Mouse (Mus musculus): ENCODE data around the gene Slc10a4.
"Not testable (repeated sequence)": the region's sequence is repeated elsewhere in the genome, so short reads cannot be mapped to it uniquely, and the experiment has no call there.

Gene Slc10a4

DNA sequence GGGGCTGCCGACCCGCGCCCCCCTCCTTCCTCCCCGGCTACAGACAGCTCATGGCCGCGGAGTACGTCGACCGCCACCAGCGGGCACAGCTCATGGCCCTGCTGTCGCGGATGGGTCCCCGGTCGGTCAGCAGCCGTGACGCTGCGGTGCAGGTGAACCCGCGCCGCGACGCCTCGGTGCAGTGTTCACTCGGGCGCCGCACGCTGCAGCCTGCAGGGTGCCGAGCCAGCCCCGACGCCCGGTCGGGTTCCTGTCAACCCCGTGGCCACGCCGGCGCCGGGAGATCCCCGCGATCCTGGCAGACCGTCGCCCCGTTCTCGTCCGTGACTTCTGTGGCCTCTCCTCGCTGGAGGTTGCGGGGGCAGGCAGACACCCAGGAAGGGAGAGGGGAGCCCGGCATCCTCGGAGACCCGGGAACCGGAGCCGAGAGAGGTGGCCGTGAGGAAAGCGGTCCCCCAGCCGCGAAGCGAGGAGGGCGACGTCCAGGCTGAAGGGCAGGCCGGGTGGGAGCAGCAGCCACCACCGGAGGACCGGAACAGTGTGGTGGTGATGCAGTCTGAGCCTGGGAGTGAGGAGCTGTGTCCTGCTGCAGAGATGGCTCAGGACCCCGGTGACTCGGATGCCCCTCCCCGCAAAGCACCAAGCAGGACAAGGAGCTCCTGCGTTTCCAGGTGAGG, 7.1 kb downstream of the Slc10a4 start:
- not testable (repeated sequence) for DNase-seq (ENCODE audit: low spot score in 2 of 2)

DNA sequence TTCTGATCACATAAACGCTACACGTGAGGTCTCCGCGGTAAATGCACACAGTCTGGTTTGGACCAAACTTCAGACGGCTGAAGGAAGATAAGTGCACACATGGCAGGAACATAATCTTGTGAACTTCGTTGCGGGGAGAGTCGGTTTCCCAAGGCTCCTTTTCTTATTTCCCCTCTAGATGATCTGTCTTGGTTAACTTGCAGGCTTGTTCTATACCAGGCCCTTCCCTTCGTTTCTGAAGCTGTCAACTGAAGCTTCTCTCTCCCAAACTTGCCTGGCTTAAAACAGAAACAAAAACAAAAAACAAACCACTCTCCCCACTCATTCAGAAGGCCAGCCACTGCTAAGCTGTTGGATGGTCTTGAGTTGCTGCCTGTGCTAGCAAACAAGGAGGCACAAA, 8.1 kb downstream of the Slc10a4 start:
- no peak for DNase-seq (ENCODE audit: low spot score in 2 of 2)

DNA sequence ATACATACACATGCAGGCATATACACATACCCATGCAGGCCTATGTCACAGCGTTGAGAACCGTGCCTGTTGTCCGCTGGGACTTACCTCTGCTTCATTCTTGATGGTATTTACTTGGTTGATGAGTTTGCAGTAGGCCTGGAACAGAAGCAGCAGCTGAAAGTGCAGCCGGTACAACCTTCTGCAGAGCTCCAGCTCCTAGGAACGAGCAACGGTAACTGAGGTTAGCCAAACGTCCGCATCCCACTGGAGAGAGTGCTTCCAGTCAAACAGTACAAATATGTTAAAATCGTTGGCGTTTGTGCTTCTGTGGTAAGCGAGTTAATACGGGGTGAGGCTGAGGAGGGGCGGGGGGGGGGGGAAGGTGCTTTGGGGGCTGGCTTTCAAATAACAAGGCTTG, 17.1 kb downstream of the Slc10a4 start:
- no peak for DNase-seq (ENCODE audit: low spot score in 2 of 2)

DNA sequence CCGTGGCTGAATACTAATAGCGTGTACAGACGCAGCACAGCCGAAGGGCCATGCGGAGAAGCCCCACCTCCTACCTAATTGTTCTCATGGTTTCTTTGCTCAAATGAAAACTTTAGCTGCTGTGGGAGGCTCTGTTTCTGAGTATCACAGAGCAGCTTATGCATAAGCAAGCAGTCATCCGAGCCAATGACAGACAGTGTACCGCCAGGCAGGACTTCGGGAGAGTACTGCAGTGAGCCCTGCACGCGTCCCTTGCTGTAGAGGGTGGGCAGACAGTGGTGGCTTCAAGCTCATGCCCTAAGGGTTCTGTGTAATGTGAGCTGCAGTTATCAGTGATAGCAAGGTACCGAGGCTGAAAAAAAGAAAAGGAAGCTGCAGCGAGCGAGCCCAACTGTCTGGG, 22.0 kb downstream of the Slc10a4 start:
- DNase-seq (ENCODE audit: low spot score in 2 of 2) = no peak

DNA sequence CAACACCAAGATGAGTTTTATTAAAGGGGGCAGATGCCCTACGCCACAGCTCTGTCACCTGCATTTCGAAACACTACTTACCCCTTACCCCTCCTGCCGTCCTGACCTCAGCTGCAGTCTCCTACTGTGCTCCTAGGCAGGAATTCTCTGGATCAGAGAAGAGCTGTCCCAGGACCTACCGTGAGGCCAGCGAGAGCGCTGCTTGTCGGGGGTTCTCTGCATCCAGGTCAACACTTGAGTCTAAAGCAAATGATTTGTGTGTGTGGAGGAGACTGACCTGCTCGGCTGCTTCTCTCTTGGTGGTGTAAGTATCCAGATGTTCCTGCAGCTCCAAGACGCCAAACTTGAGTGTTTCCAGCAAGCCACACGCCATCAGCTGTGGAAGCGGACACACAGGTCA, 25.8 kb downstream of the Slc10a4 start:
- DNase-seq (ENCODE audit: low spot score in 2 of 2) = no peak

DNA sequence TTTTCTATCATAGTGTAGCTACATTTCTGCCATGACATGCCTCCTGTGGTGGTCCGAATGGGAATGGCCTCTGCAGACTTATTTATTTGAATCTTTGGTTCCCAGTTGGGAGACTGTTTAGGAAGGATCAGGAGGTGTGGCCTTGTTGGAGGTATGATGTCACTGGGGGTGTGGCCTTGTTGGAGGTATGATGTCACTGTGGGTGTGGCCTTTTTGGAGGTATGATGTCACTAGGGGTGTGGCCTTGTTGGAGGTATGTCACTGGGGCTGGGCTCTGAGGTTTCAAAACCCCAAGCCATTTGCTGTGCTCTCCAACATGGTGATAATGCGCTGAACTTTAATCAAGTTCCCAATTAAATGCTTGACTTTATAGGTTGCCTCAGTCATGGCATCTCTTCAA, 37.4 kb downstream of the Slc10a4 start:
- no peak for DNase-seq (ENCODE audit: low spot score in 2 of 2)

DNA sequence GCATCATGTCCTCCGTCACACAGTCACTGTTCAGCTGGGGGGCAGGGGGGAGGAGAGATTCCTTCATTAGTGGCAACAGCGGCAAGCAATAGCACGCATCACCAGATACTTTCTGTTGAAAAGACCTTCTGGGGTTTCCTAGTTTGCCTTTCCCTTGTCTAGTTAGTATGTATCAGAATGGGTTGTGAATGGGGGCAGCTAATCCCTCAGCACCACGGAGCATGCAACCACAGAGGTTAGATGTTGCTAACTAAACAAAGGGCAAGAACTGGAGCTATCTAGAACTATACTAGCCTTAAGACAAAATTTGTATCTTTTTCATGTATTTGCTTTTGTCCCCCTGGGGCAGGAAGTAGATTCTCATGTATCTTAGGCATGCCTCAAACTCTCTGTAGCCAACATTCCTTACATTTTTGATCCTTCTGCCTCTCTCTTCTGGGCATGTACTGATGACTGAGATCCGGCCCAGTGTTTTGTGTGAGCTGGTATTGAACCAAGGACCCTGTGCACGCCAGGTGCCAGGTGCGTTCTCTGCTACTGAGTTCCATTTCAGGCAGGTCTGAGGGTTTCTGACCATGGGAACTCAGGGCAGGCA, 41.1 kb downstream of the Slc10a4 start:
- no peak for DNase-seq (ENCODE audit: low spot score in 2 of 2)

DNA sequence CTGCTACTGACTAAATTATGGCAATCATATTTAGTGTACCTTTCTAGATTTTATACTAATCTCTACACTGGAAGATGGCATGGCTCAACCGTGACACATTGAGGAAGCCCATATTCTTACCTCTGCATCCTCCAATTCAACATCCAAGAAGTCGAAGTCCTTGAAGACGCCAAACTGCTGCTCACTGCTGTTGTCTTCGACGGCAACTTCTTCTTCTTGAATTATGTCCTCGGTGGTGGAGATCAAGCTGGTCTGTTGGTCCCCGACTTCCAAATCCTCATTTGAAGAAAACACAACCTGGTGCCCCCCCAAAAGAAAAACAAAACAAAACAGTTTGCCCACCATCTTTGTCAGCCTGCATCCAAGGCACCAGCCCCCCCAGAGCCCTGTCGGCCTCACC, 47.2 kb downstream of the Slc10a4 start:
- no peak for DNase-seq (ENCODE audit: low spot score in 2 of 2)

DNA sequence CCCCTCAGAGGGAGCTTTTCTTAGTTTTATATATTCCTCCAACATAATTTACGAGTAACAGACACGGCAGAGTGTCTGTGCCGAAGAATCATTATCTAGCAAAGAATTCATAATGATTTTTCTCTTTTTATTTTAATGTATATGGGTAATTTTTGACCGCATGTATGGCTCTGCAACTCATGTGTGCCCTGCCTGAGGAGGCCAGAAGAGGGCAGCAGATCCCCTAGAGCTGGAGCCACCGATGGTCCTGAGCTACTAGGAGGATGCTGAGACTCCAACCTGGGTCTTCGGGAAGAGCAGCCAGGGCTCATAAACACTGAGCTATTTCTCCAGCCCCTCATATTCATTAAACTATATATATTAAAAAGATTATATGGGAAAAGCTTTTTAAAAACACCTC, 49.8 kb downstream of the Slc10a4 start:
- DNase-seq (ENCODE audit: low spot score in 2 of 2) = no peak

DNA sequence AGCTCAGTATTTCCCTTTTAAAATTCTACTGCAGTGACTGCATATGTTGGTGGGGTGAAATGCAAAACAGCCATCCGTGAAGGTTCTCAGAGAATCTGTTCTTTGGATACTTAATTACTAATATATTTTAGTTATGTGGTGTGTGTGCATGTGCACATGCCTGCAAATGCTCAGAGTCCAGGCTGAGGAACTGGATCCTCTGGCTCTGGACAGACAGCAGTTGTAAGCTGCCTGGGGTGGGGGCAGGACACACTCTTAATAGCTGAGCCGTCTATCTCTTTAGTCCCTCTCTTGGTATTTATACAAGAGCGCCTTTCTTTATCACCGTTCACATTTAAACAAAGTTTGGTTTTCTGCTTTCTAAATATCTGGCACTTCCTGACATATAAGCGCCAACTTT, 50.3 kb downstream of the Slc10a4 start:
- DNase-seq (ENCODE audit: low spot score in 2 of 2) = no peak

DNA sequence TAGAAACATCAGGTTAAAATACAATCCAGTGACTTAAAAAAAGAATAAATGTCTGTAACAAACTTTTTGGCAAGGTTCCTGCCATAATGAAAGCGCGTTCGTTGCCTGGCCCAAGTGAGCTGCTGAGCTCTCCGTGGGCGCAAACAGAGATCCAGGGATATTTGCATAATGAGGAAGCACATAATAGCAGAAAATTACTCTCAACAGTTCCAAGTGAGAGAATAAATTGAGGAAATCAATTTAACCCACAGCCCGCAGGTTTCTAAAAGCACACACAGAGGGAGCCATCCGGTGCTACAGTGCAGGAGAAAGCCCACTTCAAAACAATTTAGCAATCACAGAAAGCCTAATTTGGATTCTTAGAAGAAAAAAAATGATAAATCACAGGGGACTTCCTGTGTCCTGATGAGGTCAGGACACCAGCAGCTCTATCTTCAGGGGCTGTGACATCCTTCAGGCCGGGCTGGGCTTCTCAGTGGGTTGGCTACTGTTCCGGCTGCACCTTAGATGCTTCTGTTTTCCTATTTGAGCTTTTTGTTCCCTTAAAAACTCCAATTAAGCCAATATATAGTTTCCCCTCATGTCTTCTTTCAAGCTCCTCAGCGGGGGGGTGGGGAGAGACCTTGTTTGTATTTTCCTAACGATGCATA, 54.9 kb downstream of the Slc10a4 start:
- DNase-seq (ENCODE audit: low spot score in 2 of 2) = no peak

Measured in frontal cortex, postnatal 14 days (tissue).